Mouse (Mus musculus) forebrain, embryonic 12.5 days (tissue): ENCODE measurements around the gene Nfkb1. TPM values are rescaled to one million over a fixed set of nuclear protein-coding genes. Genes with fewer than 3 reads are reported as not detected.

ENCODE experiments used
- ATAC-seq: fragments of 200-750 bp; cut with Nextera tagmentation; 2 replicates; pipeline ENCODE4 v1.8.0; 2017; ENCODE audit warnings: moderate TSS enrichment; ENCODE audit not compliant: low FRiP score
- H3K27ac ChIP-seq: fragments of 300-500 bp; sonication (generic); 2 replicates; pipeline ENCODE4 v1.5.1; 2016; ENCODE audit warnings: mild to moderate bottlenecking
- H3K27me3 ChIP-seq: fragments of 300-500 bp; sonication (generic); 2 replicates; pipeline ENCODE4 v1.6.1; 2016; ENCODE audit warnings: mild to moderate bottlenecking
- H3K36me3 ChIP-seq: fragments of 300-500 bp; sonication (generic); replicated peaks from 2 replicates; pipeline ENCODE4 v1.6.1; 2016; ENCODE audit warnings: mild to moderate bottlenecking
- H3K4me1 ChIP-seq: fragments of 300-500 bp; sonication (generic); 2 replicates; pipeline ENCODE4 v1.6.1; 2016
- H3K4me2 ChIP-seq: fragments of 300-500 bp; sonication (generic); 2 replicates; pipeline ENCODE4 v1.6.1; 2016; ENCODE audit warnings: mild to moderate bottlenecking, moderate library complexity
- H3K4me3 ChIP-seq: fragments of 300-500 bp; sonication (generic); replicated peaks from 2 replicates; pipeline ENCODE4 v1.5.1; 2016; ENCODE audit warnings: mild to moderate bottlenecking
- H3K9ac ChIP-seq: fragments of 300-500 bp; sonication (generic); 2 replicates; pipeline ENCODE4 v1.6.1; 2016; ENCODE audit warnings: mild to moderate bottlenecking
- H3K9me3 ChIP-seq: fragments of 300-500 bp; sonication (generic); 2 replicates; pipeline ENCODE4 v1.6.1; 2016
- WGBS: fragments of 180-500 bp; shearing (Covaris S2); methylation state at CpG from one replicate; pipeline ENCODE4 v1.1.7; 2016; 5-methylcytosine and 5-hydroxymethylcytosine counted together
- polyA plus RNA-seq: library from polyadenylated mRNA; unstranded; fragments of >200 nt; fragmentation: Nextera tagmentation; extraction: Ambion mirVana; gene quantifications from 2 replicates; pipeline ENCODE4 v1.2.1, GENCODE M21; 2016

Nfkb1 gene
- polyA plus RNA-seq, 1 experiment from 2014 or later = 9.7 TPM

DNA sequence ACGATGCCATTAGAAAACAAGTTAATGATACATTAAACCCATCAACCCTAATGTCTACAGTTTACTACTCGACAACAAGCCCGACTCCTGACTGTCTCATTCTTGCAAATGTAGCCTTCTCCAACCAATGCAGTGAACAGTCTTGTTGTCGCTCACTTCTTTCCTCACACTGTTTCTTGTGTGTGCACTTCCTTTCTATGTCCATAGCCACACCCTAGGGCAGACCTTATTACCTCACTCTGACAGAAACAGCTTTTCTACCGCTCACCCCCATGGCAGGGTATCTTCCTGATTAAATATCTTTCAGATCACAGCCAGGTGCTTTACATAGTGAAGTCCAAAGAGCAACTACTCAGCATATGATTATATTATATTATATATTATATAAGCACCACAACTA, 15.9 kb downstream of the Nfkb1 start:
- WGBS = 70% methylated on average over 5 of the region's 5 CpGs
- no peaks in the 10 kb centered on the region for H3K36me3 ChIP-seq
- H3K4me2 ChIP-seq = no peak overlapping the region
- H3K4me3 ChIP-seq = no peak overlapping the region
- no peak overlapping the region for H3K27ac ChIP-seq
- H3K9me3 ChIP-seq = no peaks in the 10 kb centered on the region
- peaks cover 18% of the 10 kb centered on the region for H3K4me1 ChIP-seq
- ATAC-seq = no peak
- H3K9ac ChIP-seq = no peak overlapping the region
- H3K27me3 ChIP-seq = no peaks in the 10 kb centered on the region

DNA sequence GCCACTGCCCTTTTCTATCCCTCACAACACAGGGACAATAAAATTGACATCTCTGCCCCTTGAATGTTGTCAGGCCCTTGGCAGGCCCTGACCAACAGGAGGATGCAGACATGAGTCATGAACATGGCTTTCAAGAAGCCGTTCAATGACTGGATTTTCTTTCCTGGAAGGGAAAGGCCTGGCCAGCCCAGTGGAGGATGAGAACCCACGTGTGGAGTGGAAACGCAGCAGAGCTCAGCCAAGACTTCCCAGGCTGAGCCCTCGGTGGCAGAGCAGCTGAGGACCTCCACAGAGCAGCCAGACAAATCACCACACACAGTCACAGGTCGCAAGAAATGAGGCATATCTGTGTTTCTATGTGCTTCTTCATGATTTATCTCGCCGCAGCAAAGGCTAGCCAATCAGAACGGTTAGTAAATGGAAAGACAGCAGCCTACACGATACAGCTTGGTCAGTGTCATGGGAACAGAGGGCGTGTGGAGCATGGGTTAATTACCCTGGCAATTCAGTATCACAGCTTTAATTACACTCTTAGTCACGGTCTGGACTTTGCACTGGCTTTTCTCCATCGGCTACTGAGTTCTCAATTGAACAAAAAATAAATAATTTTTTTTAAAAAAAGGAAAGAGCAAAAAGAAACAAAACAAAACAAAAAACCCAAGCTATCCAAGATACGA, 16.5 kb downstream of the Nfkb1 start:
- H3K9me3 ChIP-seq = no peaks in the 10 kb centered on the region
- peak; percentile 67 for ATAC-seq
- no peak overlapping the region for H3K4me3 ChIP-seq
- H3K9ac ChIP-seq = no peak overlapping the region
- 60% methylated on average over 13 of the region's 13 CpGs for WGBS
- no peaks in the 10 kb centered on the region for H3K27me3 ChIP-seq
- no peak overlapping the region for H3K27ac ChIP-seq
- peaks cover 18% of the 10 kb centered on the region for H3K4me1 ChIP-seq
- H3K36me3 ChIP-seq = no peaks in the 10 kb centered on the region
- no peak overlapping the region for H3K4me2 ChIP-seq

DNA sequence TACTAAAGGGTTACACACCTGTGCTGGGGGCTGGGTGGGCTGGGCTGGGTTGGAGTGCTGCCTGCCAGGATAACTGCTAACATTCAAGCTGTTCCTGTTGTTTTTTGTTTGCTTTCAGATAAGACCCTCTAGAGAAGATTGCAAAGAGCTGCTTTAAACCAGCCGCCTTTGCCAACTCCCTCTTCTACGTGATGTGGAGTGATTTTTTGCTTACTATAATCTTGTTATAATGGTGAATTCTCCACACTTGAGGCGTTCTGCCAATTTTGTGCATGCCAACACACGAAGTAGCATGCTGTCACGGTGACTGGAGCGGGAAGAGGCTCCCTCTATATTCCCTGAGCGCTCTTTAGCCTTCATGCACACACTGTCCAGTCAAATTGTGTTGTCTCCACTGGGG, 17.7 kb downstream of the Nfkb1 start:
- H3K4me3 ChIP-seq = no peak overlapping the region

DNA sequence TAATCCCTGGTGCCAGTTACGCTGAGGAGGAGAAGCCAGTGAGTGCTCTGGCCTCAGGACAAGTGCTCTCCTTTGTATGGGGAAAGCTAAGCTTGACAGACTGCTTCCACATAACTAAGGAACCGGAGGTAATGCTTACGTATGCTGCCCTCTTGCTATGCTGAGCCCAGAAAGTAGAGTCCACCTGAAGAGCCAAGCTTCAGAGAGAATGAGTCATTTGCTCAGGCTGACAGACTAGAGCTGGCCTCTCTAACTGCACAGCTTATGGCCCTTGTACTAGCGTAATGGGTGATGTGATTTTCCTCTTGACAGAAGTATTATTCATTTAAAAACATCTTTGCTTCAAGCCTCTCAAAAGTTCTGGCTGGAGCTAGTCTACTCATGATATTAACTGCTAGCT, 18.3 kb downstream of the Nfkb1 start:
- no peak for ATAC-seq

More for the DNA sequence above, 17.7 kb downstream of the Nfkb1 start:
- WGBS = 64% methylated on average over 7 of the region's 7 CpGs
- Histone ChIP-seq H3K9ac (no peak overlapping the region), H3K4me2 (no peak overlapping the region), H3K27me3 (no peaks in the 10 kb centered on the region), H3K36me3 (no peaks in the 10 kb centered on the region), H3K27ac (no peak overlapping the region), H3K9me3 (no peaks in the 10 kb centered on the region), H3K4me1 (peaks cover 18% of the 10 kb centered on the region)
- ATAC-seq = no peak

DNA sequence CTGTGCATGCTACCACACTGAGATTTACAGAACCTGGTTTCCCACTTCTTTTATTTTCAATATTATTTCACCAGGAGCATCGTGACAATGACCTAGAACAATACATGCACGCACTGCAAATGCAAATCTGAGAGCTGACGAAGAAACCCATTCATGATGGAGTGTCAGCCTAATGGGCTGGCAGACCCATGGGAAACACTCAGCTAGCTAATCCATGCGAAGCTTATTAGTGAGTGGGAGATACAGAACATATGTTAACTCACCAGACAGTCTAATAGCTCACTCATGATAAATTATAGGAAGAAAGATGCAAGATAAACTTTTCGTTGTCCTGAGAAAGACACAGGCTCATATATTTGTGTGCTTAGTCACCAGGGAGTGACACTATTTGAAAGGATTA, 19.2 kb downstream of the Nfkb1 start:
- 66% methylated on average over 5 of the region's 5 CpGs for WGBS
- ATAC-seq = no peak

More for the DNA sequence above, 18.3 kb downstream of the Nfkb1 start:
- no peaks in the 10 kb centered on the region for H3K36me3 ChIP-seq
- no peaks in the 10 kb centered on the region for H3K9me3 ChIP-seq
- H3K9ac ChIP-seq = no peak overlapping the region
- H3K27me3 ChIP-seq = no peaks in the 10 kb centered on the region
- no peak overlapping the region for H3K4me3 ChIP-seq
- no peak overlapping the region for H3K4me2 ChIP-seq
- no peak overlapping the region for H3K27ac ChIP-seq
- 90% methylated on average over 4 of the region's 4 CpGs for WGBS
- peaks cover 18% of the 10 kb centered on the region for H3K4me1 ChIP-seq

DNA sequence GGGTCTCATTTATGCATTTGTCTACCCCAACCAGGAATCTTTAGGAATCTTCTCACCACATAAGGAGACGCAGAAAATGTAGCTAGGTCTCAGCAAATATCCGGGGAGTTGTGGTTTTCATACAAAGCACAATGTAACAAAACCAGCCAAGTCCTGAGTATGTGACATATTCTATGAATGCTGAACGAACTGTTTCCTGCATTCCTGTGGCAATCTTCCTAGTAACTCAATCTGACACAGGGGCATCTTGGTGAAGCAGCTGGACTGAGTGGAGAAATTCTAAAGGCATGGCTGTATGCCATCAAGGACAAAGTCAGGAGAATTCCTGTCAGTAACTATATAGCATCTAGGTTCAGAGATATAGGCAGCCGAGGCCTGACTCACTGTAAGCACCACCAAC, 20.5 kb downstream of the Nfkb1 start:
- Histone ChIP-seq H3K4me2 (no peak overlapping the region), H3K36me3 (no peaks in the 10 kb centered on the region), H3K4me3 (no peak overlapping the region), H3K4me1 (peaks cover 21% of the 10 kb centered on the region), H3K9ac (no peak overlapping the region), H3K9me3 (no peaks in the 10 kb centered on the region), H3K27ac (no peak overlapping the region), H3K27me3 (no peaks in the 10 kb centered on the region)
- ATAC-seq = no peak
- 86% methylated on average over 4 of the region's 4 CpGs for WGBS

More for the DNA sequence above, 19.2 kb downstream of the Nfkb1 start:
- Histone ChIP-seq H3K27ac (no peak overlapping the region; the same call in 1 of the 2 replicates), H3K4me3 (no peak overlapping the region), H3K4me2 (no peak overlapping the region), H3K27me3 (no peaks in the 10 kb centered on the region), H3K4me1 (peaks cover 18% of the 10 kb centered on the region), H3K36me3 (no peaks in the 10 kb centered on the region), H3K9ac (no peak overlapping the region), H3K9me3 (no peaks in the 10 kb centered on the region)

DNA sequence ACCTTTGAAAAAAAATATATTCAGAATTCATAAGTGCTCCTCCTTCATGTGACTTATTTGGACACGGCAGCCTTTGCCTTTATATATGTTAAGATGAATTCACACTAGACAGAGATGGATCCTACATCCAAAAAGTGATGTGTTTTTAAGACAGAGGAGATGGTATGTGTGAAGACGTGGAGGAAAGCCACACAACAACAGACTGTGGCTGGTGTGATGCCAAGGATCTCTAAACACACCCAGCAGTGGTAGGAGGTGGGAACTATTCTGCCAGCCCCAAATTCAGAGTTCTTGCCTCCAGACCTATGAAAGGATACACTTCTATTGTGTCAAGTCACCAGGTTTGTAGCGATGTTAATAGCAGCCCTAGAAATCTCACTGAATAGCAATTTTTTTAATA, 24.3 kb downstream of the Nfkb1 start:
- 89% methylated on average over 3 of the region's 3 CpGs for WGBS
- Histone ChIP-seq H3K4me2 (no peak overlapping the region), H3K9me3 (no peaks in the 10 kb centered on the region), H3K4me3 (no peak overlapping the region), H3K36me3 (peaks cover 10% of the 10 kb centered on the region; the same call in 1 of the 2 replicates), H3K4me1 (peaks cover 9% of the 10 kb centered on the region), H3K27me3 (no peaks in the 10 kb centered on the region), H3K9ac (no peak overlapping the region), H3K27ac (no peak overlapping the region)
- no peak for ATAC-seq

DNA sequence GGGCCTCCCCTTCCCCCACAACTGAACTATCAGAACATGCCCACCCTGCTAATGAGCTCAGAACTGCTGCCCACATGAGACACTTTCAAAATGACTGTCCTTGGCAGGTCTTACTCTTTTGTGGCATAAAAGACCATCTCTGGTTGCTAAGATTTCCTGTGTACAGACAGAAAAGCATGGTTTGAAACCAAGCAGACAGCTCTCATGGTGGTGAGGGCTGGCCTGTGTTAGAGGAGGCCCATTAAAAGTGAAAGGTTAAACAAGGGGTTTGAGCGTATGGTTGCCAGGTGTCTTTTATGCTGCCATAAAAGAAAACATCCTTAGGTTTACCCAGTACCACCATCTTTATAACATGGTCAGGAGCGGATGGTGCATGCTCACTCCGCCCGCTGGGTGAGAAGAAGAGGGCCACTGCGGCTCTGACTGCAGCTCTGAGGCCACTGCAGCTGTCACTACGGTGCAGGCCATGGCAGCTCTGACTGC, 25.5 kb downstream of the Nfkb1 start:
- H3K9me3 ChIP-seq = no peaks in the 10 kb centered on the region
- H3K4me3 ChIP-seq = no peak overlapping the region
- H3K27me3 ChIP-seq = no peaks in the 10 kb centered on the region
- no peak for ATAC-seq
- H3K4me1 ChIP-seq = peaks cover 9% of the 10 kb centered on the region
- no peak overlapping the region; the same call in 1 of the 2 replicates for H3K27ac ChIP-seq
- H3K9ac ChIP-seq = no peak overlapping the region
- H3K36me3 ChIP-seq = peaks cover 10% of the 10 kb centered on the region; the same call in 1 of the 2 replicates
- no peak overlapping the region for H3K4me2 ChIP-seq
- 83% methylated on average over 6 of the region's 6 CpGs for WGBS

DNA sequence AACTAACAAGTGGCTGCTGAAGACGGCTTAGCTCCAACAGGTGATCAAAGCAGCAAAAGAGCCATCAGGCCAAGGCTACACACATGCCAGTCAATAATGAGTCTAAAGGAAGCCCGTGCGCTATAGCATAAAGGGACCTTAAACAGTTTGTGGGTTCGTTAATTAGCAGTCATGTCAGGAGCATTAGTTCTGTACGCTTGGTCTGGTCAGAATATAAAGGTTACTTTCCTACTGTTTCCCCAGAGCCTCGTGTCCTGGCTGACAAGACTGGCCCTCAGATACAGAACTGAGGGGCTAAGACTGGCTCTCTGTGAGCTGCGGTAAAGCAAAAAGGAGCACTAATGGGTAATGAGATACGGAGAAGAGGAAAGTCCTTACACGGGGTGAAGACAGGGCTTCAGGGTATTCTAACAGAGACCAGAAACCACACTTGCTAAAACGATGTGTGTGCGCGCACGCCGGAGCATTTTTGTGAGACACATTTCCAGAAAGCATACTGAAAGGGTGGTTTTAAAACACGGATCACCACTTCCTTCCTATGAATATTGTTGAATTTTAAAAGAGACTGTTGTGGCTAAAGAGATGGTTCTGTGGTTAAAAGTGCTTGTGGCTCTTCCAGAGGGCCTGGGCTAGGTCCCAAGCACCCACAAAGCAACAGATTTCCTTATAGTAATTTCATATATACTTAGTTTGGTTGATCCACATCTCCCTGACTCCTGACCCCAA, 29.0 kb downstream of the Nfkb1 start:
- H3K4me2 ChIP-seq = no peak overlapping the region
- WGBS = 45% methylated on average over 15 of the region's 15 CpGs
- peak; percentile 68; the same call in 1 of the 2 replicates for ATAC-seq
- H3K4me3 ChIP-seq = no peak overlapping the region
- H3K9ac ChIP-seq = no peak overlapping the region
- peaks cover 9% of the 10 kb centered on the region for H3K4me1 ChIP-seq
- no peak overlapping the region for H3K27ac ChIP-seq
- H3K36me3 ChIP-seq = peaks cover 13% of the 10 kb centered on the region; the same call in 1 of the 2 replicates
- H3K9me3 ChIP-seq = no peaks in the 10 kb centered on the region
- no peaks in the 10 kb centered on the region for H3K27me3 ChIP-seq

DNA sequence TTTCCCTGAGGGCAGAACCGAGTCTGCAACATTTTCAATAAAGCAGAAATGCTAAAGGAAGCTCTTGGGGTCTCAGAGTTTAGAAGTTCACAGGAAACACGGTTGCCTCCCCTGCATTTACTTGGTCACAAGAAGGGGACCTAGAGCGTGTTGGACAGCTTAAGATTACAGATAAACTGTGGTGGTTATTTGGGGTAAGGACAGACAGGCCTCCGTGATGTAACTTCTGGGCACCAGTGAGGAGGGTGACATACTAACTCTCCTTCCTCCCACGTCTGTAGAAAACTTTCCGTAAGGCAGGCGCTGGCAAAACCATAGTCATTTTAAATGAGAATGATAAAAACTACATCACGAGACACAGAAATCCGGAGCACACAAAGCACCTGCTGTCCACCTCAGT, 29.6 kb downstream of the Nfkb1 start:
- Histone ChIP-seq H3K4me3 (no peak overlapping the region), H3K4me1 (peaks cover 9% of the 10 kb centered on the region), H3K9ac (no peak overlapping the region), H3K27ac (no peak overlapping the region), H3K4me2 (no peak overlapping the region), H3K27me3 (no peaks in the 10 kb centered on the region), H3K36me3 (peaks cover 13% of the 10 kb centered on the region; the same call in 1 of the 2 replicates), H3K9me3 (no peaks in the 10 kb centered on the region)
- WGBS = 67% methylated on average over 9 of the region's 9 CpGs
- ATAC-seq = no peak

DNA sequence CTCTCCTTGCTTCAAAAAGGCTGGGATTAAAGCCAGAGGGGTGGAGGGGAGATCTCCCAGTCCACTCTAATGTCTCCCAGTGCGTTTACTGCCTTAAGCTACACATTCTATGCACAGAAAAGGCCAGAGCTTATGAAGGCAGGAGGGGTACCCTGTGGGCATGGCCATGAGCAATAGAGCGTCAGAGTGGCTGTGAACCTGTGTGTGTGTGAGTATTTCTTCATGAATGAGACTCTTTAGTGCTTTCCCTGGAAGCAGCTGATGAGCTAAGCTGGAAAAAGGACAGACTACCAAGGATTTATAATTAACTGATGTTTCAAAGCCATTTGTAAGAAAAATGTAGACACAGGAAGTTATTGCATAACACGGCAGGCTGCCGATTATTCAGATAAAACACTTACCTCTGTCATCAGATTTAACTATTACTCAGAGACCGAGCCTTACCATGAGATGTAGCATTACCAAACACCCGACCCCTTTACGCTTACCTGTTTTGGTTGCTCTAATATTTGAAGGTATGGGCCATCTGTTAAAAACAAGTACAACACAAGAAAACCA, 32.7 kb downstream of the Nfkb1 start:
- ATAC-seq = no peak
- no peaks in the 10 kb centered on the region for H3K27me3 ChIP-seq
- H3K9me3 ChIP-seq = no peaks in the 10 kb centered on the region
- peaks cover 10% of the 10 kb centered on the region; the same call in 1 of the 2 replicates for H3K36me3 ChIP-seq
- 85% methylated on average over 7 of the region's 7 CpGs for WGBS
- no peaks in the 10 kb centered on the region for H3K4me1 ChIP-seq
- no peak overlapping the region for H3K9ac ChIP-seq
- H3K4me2 ChIP-seq = no peak overlapping the region
- no peak overlapping the region for H3K4me3 ChIP-seq
- no peak overlapping the region for H3K27ac ChIP-seq

DNA sequence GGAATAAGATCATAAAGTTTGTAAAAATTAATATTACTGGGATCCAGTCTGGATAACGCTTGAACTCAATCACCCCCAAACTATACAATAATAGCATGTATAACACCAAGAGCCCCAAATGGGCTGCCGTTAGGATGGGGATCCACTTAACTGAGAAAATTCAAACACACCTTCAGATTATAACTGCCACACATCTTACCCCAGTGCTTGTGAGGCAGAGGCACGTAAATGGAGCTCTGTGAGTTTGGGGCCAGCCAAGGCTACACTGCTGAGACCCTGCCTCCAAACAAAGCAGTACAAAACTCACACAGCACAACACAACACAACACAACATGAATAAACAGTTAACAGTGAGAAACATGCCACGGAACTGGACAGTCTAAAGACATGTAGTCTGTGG, 35.2 kb downstream of the Nfkb1 start:
- WGBS = 91% methylated on average over 4 of the region's 4 CpGs
- no peaks in the 10 kb centered on the region for H3K27me3 ChIP-seq
- peaks cover 13% of the 10 kb centered on the region; the same call in 1 of the 2 replicates for H3K36me3 ChIP-seq
- no peak overlapping the region for H3K4me3 ChIP-seq
- H3K9me3 ChIP-seq = no peaks in the 10 kb centered on the region
- no peak overlapping the region for H3K4me2 ChIP-seq
- H3K9ac ChIP-seq = no peak overlapping the region
- H3K4me1 ChIP-seq = no peaks in the 10 kb centered on the region
- H3K27ac ChIP-seq = no peak overlapping the region
- ATAC-seq = no peak
